Mouse (Mus musculus): Measurements from ENCODE around the gene Myo10. TPM values are rescaled to one million over a fixed set of nuclear protein-coding genes. Genes with fewer than 3 reads are reported as not detected.
"Not testable (repeated sequence)": the region's sequence is repeated elsewhere in the genome, so short reads cannot be mapped to it uniquely, and the experiment has no call there.

The Myo10 gene
- polyA plus RNA-seq, 1 experiment from 2014 or later = 3.9 TPM

DNA sequence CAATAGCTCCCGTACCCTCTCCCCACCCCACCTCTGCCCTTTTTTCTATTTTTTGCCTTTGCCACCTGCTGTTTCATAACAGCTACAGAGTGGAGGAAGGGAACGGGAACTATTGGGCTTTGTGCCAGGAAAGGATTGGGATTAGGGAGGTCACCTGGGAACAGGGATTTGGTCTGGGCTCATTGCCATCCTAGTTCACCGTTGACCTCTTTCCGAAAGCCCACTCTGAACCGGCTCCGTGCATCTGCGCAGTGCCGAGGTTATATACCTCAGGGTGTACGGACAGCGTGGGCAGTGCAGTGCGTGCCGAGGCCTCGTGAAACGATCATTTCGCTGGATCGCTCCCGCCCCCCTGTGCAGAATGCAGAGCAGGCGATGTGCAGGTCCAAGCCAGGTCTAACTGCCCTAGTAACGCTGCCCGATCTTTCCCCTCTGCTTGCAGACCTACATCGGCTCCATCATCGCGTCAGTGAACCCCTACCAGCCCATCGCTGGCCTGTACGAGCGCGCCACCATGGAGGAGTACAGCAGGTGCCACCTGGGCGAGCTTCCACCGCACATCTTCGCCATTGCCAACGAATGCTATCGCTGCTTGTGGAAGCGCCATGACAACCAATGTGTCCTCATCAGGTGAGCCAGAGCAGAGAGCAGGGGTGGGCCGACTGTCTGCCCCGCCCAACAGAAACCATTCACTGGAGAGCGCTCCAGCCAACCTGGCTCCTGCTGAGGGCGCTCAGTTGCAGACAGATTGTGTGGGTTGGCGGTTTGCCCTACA, 91.4 kb downstream of the Myo10 start:
- Histone ChIP-seq H3K9ac (no peak overlapping the region), H3K9me3 (replicated peaks) (no peaks in the 10 kb centered on the region), H3K4me3 (replicated peaks) (no peak overlapping the region), H3K4me1 (replicated peaks) (no peaks in the 10 kb centered on the region; the same call in 1 of the 2 replicates), H3K36me3 (replicated peaks) (no peaks in the 10 kb centered on the region), H3K27ac (replicated peaks) (no peak overlapping the region), H3K4me2 (no peak overlapping the region), H3K27me3 (no peaks in the 10 kb centered on the region)
- WGBS (ENCODE audit: insufficient replicate concordance) = 76% methylated on average over 38 of the region's 38 CpGs
- ATAC-seq (ENCODE audit: insufficient read depth) = peak; percentile 78

DNA sequence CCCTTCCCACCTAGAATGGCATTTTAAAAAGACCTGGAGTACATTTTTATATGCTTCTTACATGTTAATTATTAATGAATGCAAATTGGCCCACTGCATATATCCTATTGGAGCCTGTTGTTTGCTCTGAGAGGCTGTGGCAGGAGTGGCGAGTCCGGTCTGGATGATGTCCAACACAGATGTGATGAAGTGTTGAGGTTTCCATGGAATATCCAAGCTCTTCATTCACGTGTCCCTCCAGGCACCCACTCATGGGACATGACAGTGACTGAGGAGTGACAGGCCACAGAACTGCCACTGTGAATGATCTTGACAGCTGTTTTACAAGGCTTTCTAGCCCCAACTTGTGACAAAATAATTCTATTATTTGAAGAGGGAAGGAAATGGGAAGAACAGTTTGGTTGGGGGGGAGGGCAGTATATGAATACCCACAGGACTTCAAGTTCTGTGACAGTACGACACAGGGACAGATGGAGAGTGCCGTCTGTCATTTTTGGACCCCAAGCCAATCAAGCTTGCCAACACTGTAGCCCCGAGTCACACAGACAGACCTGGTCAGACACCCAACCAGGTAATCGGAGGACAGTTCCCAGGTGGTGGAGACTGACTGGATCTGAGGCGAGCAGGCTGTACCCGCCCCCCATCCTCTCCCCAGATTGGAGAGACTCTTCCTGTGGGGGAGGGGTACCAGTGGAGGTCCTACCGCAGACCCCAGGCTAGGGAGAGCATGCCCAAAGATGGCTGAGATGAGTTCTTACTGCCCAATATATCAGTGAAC, 93.1 kb downstream of the Myo10 start:
- peak overlapping the region; percentile 43 for H3K27ac ChIP-seq (replicated peaks)
- peak; percentile 29; the same call in 1 of the 2 replicates for ATAC-seq (ENCODE audit: insufficient read depth)
- H3K9ac ChIP-seq = no peak overlapping the region
- no peak overlapping the region for H3K4me3 ChIP-seq (replicated peaks)
- WGBS (ENCODE audit: insufficient replicate concordance) = 58% methylated on average over 10 of the region's 10 CpGs
- H3K36me3 ChIP-seq (replicated peaks) = no peaks in the 10 kb centered on the region
- H3K4me1 ChIP-seq (replicated peaks) = no peaks in the 10 kb centered on the region; the same call in 1 of the 2 replicates
- no peaks in the 10 kb centered on the region for H3K9me3 ChIP-seq (replicated peaks)
- H3K4me2 ChIP-seq = no peak overlapping the region
- no peaks in the 10 kb centered on the region for H3K27me3 ChIP-seq

DNA sequence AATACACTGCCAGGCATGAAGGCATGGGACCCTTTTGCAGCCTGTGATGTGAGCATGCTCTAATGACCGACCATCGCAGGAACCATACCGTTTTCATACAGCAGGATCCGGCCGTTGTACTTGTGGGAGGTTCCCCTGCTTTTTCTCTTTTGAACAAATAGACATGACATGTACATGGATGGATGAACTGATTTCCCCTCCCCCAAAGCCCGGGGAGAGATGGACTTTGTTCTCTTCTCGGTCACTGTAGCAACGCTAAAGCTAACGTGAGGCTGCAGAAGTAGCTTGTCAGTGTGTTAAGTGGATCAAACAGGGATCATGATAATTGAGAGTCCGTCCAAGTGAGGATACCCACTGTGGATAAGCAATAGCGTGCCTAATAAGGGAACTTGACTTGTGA, 93.7 kb downstream of the Myo10 start:
- Histone ChIP-seq H3K4me2 (no peak overlapping the region), H3K9ac (no peak overlapping the region), H3K27ac (replicated peaks) (no peak overlapping the region), H3K9me3 (replicated peaks) (no peaks in the 10 kb centered on the region), H3K4me1 (replicated peaks) (no peaks in the 10 kb centered on the region; the same call in 1 of the 2 replicates), H3K4me3 (replicated peaks) (no peak overlapping the region), H3K36me3 (replicated peaks) (no peaks in the 10 kb centered on the region), H3K27me3 (no peaks in the 10 kb centered on the region)
- WGBS (ENCODE audit: insufficient replicate concordance) = 67% methylated on average over 11 of the region's 11 CpGs
- no peak for ATAC-seq (ENCODE audit: insufficient read depth)

DNA sequence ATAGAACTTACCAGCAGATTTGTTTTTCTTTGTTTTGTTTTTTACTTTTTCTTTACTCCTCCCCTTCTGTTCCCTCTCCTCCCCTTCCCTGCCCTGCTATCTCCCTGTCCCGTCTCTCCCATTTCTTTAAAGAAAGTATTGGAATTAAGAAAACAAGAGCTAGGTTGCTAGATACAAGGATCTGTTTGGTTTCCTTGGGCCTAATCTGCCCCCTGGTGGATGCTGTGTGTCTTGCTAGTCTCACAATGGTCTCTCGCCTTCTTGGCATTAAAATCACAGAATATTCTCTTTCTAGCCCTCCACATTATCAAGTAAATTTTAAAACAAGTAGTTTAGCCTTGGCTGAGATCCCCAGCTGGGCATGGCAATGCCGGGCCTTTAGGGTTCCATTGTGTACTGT, 94.7 kb downstream of the Myo10 start:
- 27% methylated on average over 3 of the region's 3 CpGs for WGBS (ENCODE audit: insufficient replicate concordance)
- no peak overlapping the region for H3K27ac ChIP-seq (replicated peaks)
- H3K4me1 ChIP-seq (replicated peaks) = no peaks in the 10 kb centered on the region; the same call in 1 of the 2 replicates
- H3K9ac ChIP-seq = no peak overlapping the region
- ATAC-seq (ENCODE audit: insufficient read depth) = no peak
- H3K36me3 ChIP-seq (replicated peaks) = no peaks in the 10 kb centered on the region
- H3K27me3 ChIP-seq = no peaks in the 10 kb centered on the region
- no peak overlapping the region for H3K4me3 ChIP-seq (replicated peaks)
- no peaks in the 10 kb centered on the region for H3K9me3 ChIP-seq (replicated peaks)
- no peak overlapping the region for H3K4me2 ChIP-seq

DNA sequence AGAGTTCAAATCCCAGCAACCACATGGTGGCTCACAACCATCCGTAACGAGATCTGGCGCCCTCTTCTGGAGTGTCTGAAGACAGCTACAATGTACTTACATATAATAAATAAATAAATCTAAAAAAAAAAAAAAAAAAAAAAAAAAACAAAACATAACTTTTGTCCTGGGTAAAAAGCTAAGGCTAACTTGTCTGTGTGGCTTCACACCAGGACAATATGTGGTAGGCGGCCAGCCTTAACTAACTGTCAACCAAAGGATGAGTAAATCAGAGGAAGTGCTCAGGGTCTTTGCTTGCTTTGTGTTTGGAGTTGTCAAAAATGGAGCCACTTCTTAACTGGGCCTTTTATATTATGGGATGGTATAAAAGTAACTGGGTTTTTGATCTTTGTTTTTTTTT, 95.8 kb downstream of the Myo10 start:
- H3K9me3 ChIP-seq (replicated peaks); H3K9ac ChIP-seq; H3K4me1 ChIP-seq (replicated peaks); H3K27ac ChIP-seq (replicated peaks); H3K4me2 ChIP-seq; H3K4me3 ChIP-seq (replicated peaks); ATAC-seq (ENCODE audit: insufficient read depth); H3K36me3 ChIP-seq (replicated peaks); H3K27me3 ChIP-seq: not testable (repeated sequence)
- WGBS (ENCODE audit: insufficient replicate concordance) = 69% methylated on average over 4 of the region's 4 CpGs

GRCm38 (mm10) chr15:25719270-25719669, 96.9 kb downstream of the Myo10 start:
- no peak for ATAC-seq (ENCODE audit: insufficient read depth)
- no peaks in the 10 kb centered on the region for H3K36me3 ChIP-seq (replicated peaks)
- WGBS (ENCODE audit: insufficient replicate concordance) = 72% methylated on average over 8 of the region's 8 CpGs
- no peak overlapping the region for H3K27ac ChIP-seq (replicated peaks)
- no peaks in the 10 kb centered on the region for H3K9me3 ChIP-seq (replicated peaks)
- H3K4me2 ChIP-seq = no peak overlapping the region
- no peaks in the 10 kb centered on the region for H3K27me3 ChIP-seq
- no peak overlapping the region for H3K4me3 ChIP-seq (replicated peaks)
- no peaks in the 10 kb centered on the region; the same call in 1 of the 2 replicates for H3K4me1 ChIP-seq (replicated peaks)
- H3K9ac ChIP-seq = no peak overlapping the region

GRCm38 (mm10) chr15:25720263-25720662, 97.9 kb downstream of the Myo10 start:
- Histone ChIP-seq H3K9me3 (replicated peaks) (no peaks in the 10 kb centered on the region), H3K4me3 (replicated peaks) (no peak overlapping the region), H3K4me1 (replicated peaks) (no peaks in the 10 kb centered on the region; the same call in 1 of the 2 replicates), H3K27ac (replicated peaks) (no peak overlapping the region), H3K4me2 (no peak overlapping the region), H3K27me3 (no peaks in the 10 kb centered on the region), H3K36me3 (replicated peaks) (no peaks in the 10 kb centered on the region), H3K9ac (no peak overlapping the region)
- ATAC-seq (ENCODE audit: insufficient read depth) = no peak
- WGBS (ENCODE audit: insufficient replicate concordance) = 71% methylated on average over 6 of the region's 6 CpGs

- no peaks in the 10 kb centered on the region for H3K27me3 ChIP-seq
- no peak overlapping the region for H3K4me3 ChIP-seq (replicated peaks)
- ATAC-seq (ENCODE audit: insufficient read depth) = no peak
- no peaks in the 10 kb centered on the region for H3K9me3 ChIP-seq (replicated peaks)
- no peak overlapping the region for H3K4me2 ChIP-seq
- H3K36me3 ChIP-seq (replicated peaks) = no peaks in the 10 kb centered on the region
- H3K27ac ChIP-seq (replicated peaks) = no peak overlapping the region
- 64% methylated on average over 12 of the region's 12 CpGs for WGBS (ENCODE audit: insufficient replicate concordance)
- no peaks in the 10 kb centered on the region for H3K4me1 ChIP-seq (replicated peaks)
- no peak overlapping the region for H3K9ac ChIP-seq
Measured at GRCm38 (mm10) chr15:25723281-25724113, 101.2 kb downstream of the Myo10 start.

DNA sequence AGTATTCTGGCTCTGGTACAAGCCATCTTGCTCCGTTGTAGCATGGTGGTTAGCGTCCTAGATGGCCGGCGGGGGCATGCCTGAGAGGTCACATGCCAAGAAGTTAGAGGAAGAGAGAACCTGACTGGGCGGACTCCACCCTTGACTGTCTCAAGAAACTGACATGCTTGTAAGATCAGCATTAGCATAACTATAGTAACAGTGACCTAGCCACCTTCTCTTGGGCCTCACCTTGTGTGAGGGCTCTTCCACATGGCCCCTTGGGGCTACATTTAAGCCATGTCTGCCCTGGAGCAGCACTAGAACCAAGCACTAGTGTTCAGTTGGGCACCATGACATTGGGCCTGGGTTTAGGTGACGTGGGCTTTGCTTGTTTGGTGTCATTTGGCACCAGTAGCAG, 102.2 kb downstream of the Myo10 start:
- H3K4me1 ChIP-seq (replicated peaks) = no peaks in the 10 kb centered on the region
- ATAC-seq (ENCODE audit: insufficient read depth) = no peak
- H3K4me2 ChIP-seq = no peak overlapping the region
- H3K27ac ChIP-seq (replicated peaks) = no peak overlapping the region
- no peak overlapping the region for H3K9ac ChIP-seq
- no peak overlapping the region for H3K4me3 ChIP-seq (replicated peaks)
- no peaks in the 10 kb centered on the region for H3K9me3 ChIP-seq (replicated peaks)
- H3K36me3 ChIP-seq (replicated peaks) = no peaks in the 10 kb centered on the region
- 75% methylated on average over 6 of the region's 6 CpGs for WGBS (ENCODE audit: insufficient replicate concordance)
- no peaks in the 10 kb centered on the region for H3K27me3 ChIP-seq

DNA sequence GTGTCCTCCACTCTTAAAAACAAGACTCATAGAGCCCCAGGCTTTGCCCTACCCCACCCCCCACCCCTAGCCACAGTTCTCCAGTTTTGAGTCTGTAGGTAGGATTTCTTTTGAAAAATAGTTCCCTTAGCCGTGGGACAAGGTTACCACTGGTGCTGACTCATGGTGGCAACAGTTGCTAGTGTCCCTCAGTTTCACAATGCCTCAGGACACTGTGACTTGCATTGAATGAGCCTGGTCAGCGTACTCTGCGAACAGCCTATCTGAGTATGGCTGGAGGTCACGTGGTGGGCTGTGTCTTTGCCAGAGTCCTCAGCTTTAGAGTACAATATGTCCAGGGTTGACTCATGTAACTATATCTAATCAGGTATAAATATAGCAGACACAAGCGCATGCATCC, 104.5 kb downstream of the Myo10 start:
- ATAC-seq (ENCODE audit: insufficient read depth) = no peak
- 67% methylated on average over 5 of the region's 5 CpGs for WGBS (ENCODE audit: insufficient replicate concordance)

GRCm38 (mm10) chr15:25728501-25728900, 106.2 kb downstream of the Myo10 start:
- H3K36me3 ChIP-seq (replicated peaks) = peaks cover 4% of the 10 kb centered on the region; the same call in 1 of the 2 replicates
- ATAC-seq (ENCODE audit: insufficient read depth) = no peak
- WGBS (ENCODE audit: insufficient replicate concordance) = 57% methylated on average over 4 of the region's 4 CpGs
- H3K9ac ChIP-seq = no peak overlapping the region
- H3K4me1 ChIP-seq (replicated peaks) = no peaks in the 10 kb centered on the region
- no peaks in the 10 kb centered on the region for H3K9me3 ChIP-seq (replicated peaks)
- no peak overlapping the region for H3K4me3 ChIP-seq (replicated peaks)
- no peak overlapping the region for H3K4me2 ChIP-seq
- H3K27me3 ChIP-seq = no peaks in the 10 kb centered on the region
- H3K27ac ChIP-seq (replicated peaks) = no peak overlapping the region

More for the DNA sequence above, 104.5 kb downstream of the Myo10 start:
- Histone ChIP-seq H3K9me3 (replicated peaks) (no peaks in the 10 kb centered on the region), H3K9ac (no peak overlapping the region), H3K27me3 (no peaks in the 10 kb centered on the region), H3K27ac (replicated peaks) (no peak overlapping the region), H3K4me2 (no peak overlapping the region), H3K4me3 (replicated peaks) (no peak overlapping the region), H3K36me3 (replicated peaks) (no peaks in the 10 kb centered on the region), H3K4me1 (replicated peaks) (no peaks in the 10 kb centered on the region)

Measured in liver, embryonic 15.5 days (tissue).